Mouse (Mus musculus): ENCODE measurements around the gene Arhgap18. TPM values are rescaled to one million over a fixed set of nuclear protein-coding genes. Genes with fewer than 3 reads are reported as not detected.

Gene Arhgap18
- 2.0 TPM for polyA plus RNA-seq (2012; fragmentation: generic; extraction: Trizol)
- long read RNA-seq, experiment 1, transcript Arhgap18-201 (15 exons, 3,651 nt) = major isoform, 6 of 7 reads
- long read RNA-seq, experiment 1, partial matches to known transcripts = 0 of 7 reads
- long read RNA-seq, experiment 1, other reads (novel, unspliced or antisense) = 1 of 7 reads
- long read RNA-seq, experiment 2, transcript Arhgap18-201 (15 exons, 3,651 nt) = major isoform, 41 of 49 reads
- long read RNA-seq, experiment 2, partial matches to known transcripts = 5 of 49 reads
- long read RNA-seq, experiment 2, other reads (novel, unspliced or antisense) = 3 of 49 reads

- H3K36me3 ChIP-seq (ENCODE audit: control insufficient read depth, insufficient read depth) = no peaks in the 10 kb centered on the region
- no peaks in the 10 kb centered on the region for H3K27me3 ChIP-seq (ENCODE audit: control insufficient read depth, insufficient read depth, insufficient read length)
- H3K79me2 ChIP-seq (ENCODE audit: control insufficient read depth, insufficient read depth) = no peaks in the 10 kb centered on the region
- TF ChIP-seq CTCF (IDR thresholded peaks at IDR 0.05; ENCODE audit: control insufficient read depth, insufficient read depth, insufficient read length) (no peak), USF1 (IDR thresholded peaks at IDR 0.05; ENCODE audit: low read depth) (no peak), MYOD1 (IDR thresholded peaks at IDR 0.05; ENCODE audit: control insufficient read depth, insufficient read length, low read depth) (no peak), MYOG (IDR thresholded peaks at IDR 0.05; ENCODE audit: control insufficient read depth, extremely low read depth, insufficient read length) (no peak), FOSL1 (IDR thresholded peaks at IDR 0.05; ENCODE audit: insufficient read depth, low read length, poor library complexity, severe bottlenecking) (no peak), CEBPB (IDR thresholded peaks at IDR 0.05; ENCODE audit: low read depth) (peak; percentile 1)
- H3K4me3 ChIP-seq (ENCODE audit: insufficient read depth, poor library complexity, severe bottlenecking) = no peak within 1 kb of the TSS
- no peaks in the 10 kb centered on the region for H3K79me3 ChIP-seq (ENCODE audit: low read depth)
- no peak within 1 kb of the TSS for H3ac ChIP-seq (ENCODE audit: control insufficient read depth, insufficient read length, low read depth)
These were observed at the start of gene Arhgap18 for GRCm38 (mm10) chr10:26752929-26753567. Gene Arhgap18 (plus strand): TSS chr10:26753421.

GRCm38 (mm10) chr10:26710458-26711011 lies 42.7 kb upstream of the Arhgap18 start:
- no peaks in the 10 kb centered on the region for H3K36me3 ChIP-seq (ENCODE audit: control insufficient read depth, insufficient read depth)
- H3K4me3 ChIP-seq (ENCODE audit: insufficient read depth, poor library complexity, severe bottlenecking) = no peak overlapping the region
- H3K79me2 ChIP-seq (ENCODE audit: control insufficient read depth, insufficient read depth) = no peaks in the 10 kb centered on the region
- no peaks in the 10 kb centered on the region for H3K27me3 ChIP-seq (ENCODE audit: control insufficient read depth, insufficient read depth, insufficient read length)
- no peak overlapping the region for H3ac ChIP-seq (ENCODE audit: control insufficient read depth, insufficient read length, low read depth)
- H3K79me3 ChIP-seq (ENCODE audit: low read depth) = no peaks in the 10 kb centered on the region
- TF ChIP-seq CTCF (IDR thresholded peaks at IDR 0.05; ENCODE audit: control insufficient read depth, insufficient read depth, insufficient read length) = no peak
- TF ChIP-seq MAX (IDR thresholded peaks at IDR 0.05) = no peak
- TF ChIP-seq CEBPB (IDR thresholded peaks at IDR 0.05; ENCODE audit: low read depth) = no peak
- TF ChIP-seq MYOD1 (IDR thresholded peaks at IDR 0.05; ENCODE audit: control insufficient read depth, insufficient read length, low read depth) = no peak
- no peak for TF ChIP-seq FOSL1 (IDR thresholded peaks at IDR 0.05; ENCODE audit: insufficient read depth, low read length, poor library complexity, severe bottlenecking)
- no peak for TF ChIP-seq MYOG (IDR thresholded peaks at IDR 0.05; ENCODE audit: control insufficient read depth, extremely low read depth, insufficient read length)
- TF ChIP-seq USF1 (IDR thresholded peaks at IDR 0.05; ENCODE audit: low read depth) = no peak

GRCm38 (mm10) chr10:26711068-26711467 lies 42.2 kb upstream of the Arhgap18 start:
- Histone ChIP-seq H3K36me3 (ENCODE audit: control insufficient read depth, insufficient read depth) (no peaks in the 10 kb centered on the region), H3K79me3 (ENCODE audit: low read depth) (no peaks in the 10 kb centered on the region)
- no peak for TF ChIP-seq CEBPB (IDR thresholded peaks at IDR 0.05; ENCODE audit: low read depth)
- TF ChIP-seq MYOG (IDR thresholded peaks at IDR 0.05; ENCODE audit: control insufficient read depth, extremely low read depth, insufficient read length) = no peak
- TF ChIP-seq MYOD1 (IDR thresholded peaks at IDR 0.05; ENCODE audit: control insufficient read depth, insufficient read length, low read depth) = no peak
- no peak for TF ChIP-seq MAX (IDR thresholded peaks at IDR 0.05)
- TF ChIP-seq USF1 (IDR thresholded peaks at IDR 0.05; ENCODE audit: low read depth) = no peak

GRCm38 (mm10) chr10:26713986-26714385 lies 39.2 kb upstream of the Arhgap18 start:
- Histone ChIP-seq H3ac (ENCODE audit: control insufficient read depth, insufficient read length, low read depth) (no peak overlapping the region), H3K4me3 (ENCODE audit: insufficient read depth, poor library complexity, severe bottlenecking) (no peak overlapping the region), H3K79me3 (ENCODE audit: low read depth) (no peaks in the 10 kb centered on the region), H3K27me3 (ENCODE audit: control insufficient read depth, insufficient read depth, insufficient read length) (no peaks in the 10 kb centered on the region), H3K36me3 (ENCODE audit: control insufficient read depth, insufficient read depth) (no peaks in the 10 kb centered on the region), H3K79me2 (ENCODE audit: control insufficient read depth, insufficient read depth) (no peaks in the 10 kb centered on the region)
- TF ChIP-seq FOSL1 (IDR thresholded peaks at IDR 0.05; ENCODE audit: insufficient read depth, low read length, poor library complexity, severe bottlenecking) (peak; percentile 47), USF1 (IDR thresholded peaks at IDR 0.05; ENCODE audit: low read depth) (no peak), CEBPB (IDR thresholded peaks at IDR 0.05; ENCODE audit: low read depth) (no peak), MYOD1 (IDR thresholded peaks at IDR 0.05; ENCODE audit: control insufficient read depth, insufficient read length, low read depth) (no peak)

More at GRCm38 (mm10) chr10:26711068-26711467, 42.2 kb upstream of the Arhgap18 start:
- H3K4me3 ChIP-seq (ENCODE audit: insufficient read depth, poor library complexity, severe bottlenecking) = no peak overlapping the region
- H3ac ChIP-seq (ENCODE audit: control insufficient read depth, insufficient read length, low read depth) = no peak overlapping the region
- H3K27me3 ChIP-seq (ENCODE audit: control insufficient read depth, insufficient read depth, insufficient read length) = no peaks in the 10 kb centered on the region
- H3K79me2 ChIP-seq (ENCODE audit: control insufficient read depth, insufficient read depth) = no peaks in the 10 kb centered on the region

DNA sequence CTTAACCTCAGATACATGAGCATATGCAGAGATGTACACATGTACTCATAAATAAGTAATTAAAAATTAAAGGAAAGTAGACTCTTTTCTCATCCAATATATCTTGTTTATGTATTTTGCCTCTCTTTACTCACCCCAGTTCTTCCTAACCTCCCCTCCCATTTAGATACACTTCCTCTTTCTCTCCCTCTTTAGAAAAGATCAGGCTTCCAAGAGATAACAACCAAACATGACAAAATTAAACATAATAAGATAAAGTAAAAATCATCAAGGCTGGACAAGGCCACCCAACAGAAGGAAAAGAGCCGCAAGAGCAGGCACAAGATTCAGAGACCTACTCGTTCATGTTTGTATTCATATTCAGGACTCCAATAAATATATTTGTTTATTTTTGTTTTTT lies 28.5 kb upstream of the Arhgap18 start:
- H3ac ChIP-seq (ENCODE audit: control insufficient read depth, insufficient read length, low read depth) = no peak overlapping the region
- no peak for TF ChIP-seq USF1 (IDR thresholded peaks at IDR 0.05; ENCODE audit: low read depth)
- no peak for TF ChIP-seq CEBPB (IDR thresholded peaks at IDR 0.05; ENCODE audit: low read depth)
- no peak for TF ChIP-seq MYOD1 (IDR thresholded peaks at IDR 0.05; ENCODE audit: control insufficient read depth, insufficient read length, low read depth)
- no peak for TF ChIP-seq FOSL1 (IDR thresholded peaks at IDR 0.05; ENCODE audit: insufficient read depth, low read length, poor library complexity, severe bottlenecking)
- no peaks in the 10 kb centered on the region for H3K27me3 ChIP-seq (ENCODE audit: control insufficient read depth, insufficient read depth, insufficient read length)
- H3K79me2 ChIP-seq (ENCODE audit: control insufficient read depth, insufficient read depth) = no peaks in the 10 kb centered on the region
- no peak overlapping the region for H3K4me3 ChIP-seq (ENCODE audit: insufficient read depth, poor library complexity, severe bottlenecking)
- no peaks in the 10 kb centered on the region for H3K36me3 ChIP-seq (ENCODE audit: control insufficient read depth, insufficient read depth)
- no peaks in the 10 kb centered on the region for H3K79me3 ChIP-seq (ENCODE audit: low read depth)
